ENCODE assay signal across 9 mouse cellular contexts in the genomic region with DNA sequence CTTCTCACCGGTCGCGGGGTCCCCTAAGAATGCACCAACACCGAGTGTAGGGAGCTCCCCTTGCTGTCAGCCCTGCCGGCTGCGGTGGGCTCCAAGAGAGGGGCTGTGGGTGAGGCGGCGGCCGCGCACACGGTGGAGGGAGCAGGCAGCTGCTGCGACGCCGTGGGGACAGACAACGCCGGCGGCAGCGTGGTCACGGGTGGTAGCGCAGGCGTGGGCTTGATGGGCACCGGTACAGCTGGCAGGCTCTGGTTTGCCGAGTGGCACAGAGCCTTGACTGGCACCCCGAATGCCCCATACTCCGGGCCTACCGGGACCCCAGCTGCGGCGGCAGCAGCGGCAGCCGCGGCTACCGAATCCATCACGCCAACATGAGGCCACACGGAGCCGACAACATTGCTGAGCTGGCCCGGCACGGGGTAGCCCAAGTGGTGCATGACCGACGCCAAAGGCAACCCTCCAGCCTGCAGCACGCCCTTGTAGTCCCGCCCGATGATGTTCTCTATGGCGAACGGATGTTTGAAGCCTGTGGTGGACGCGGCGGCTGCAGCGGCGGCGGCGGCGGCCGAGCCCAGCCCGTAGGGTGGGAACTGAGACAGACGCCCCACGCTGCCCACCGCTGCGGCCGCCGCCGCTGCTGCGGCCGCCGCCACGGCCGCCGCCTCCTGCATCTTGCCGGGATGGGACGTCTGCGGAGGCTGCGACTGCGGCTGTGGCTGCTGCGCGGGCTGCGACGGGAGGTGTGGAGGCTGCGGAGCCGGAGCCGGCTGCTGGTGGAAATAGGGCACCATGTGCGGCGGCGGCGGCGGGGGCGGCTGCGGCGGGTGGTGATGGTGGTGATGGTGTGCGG. TPM values are rescaled to one million over a fixed set of nuclear protein-coding genes. Genes with fewer than 3 reads are reported as not detected.
DNase-seq lines count a peak whose midpoint lies in the region; ATAC-seq lines count a peak whose summit lies in the region.
"Had no signal": no experiment of that assay in that cellular context is flagged by ENCODE, and none has a peak within 500 bp of the region (broad histone marks: within the 10 kb centered on the region; RNA-seq: fewer than 3 reads in every experiment).

No protein-coding gene starts in this region.

- no peak overlapping the region for H3K27ac ChIP-seq in forebrain, embryonic 11.5 days (ENCODE audit: low read depth, low read length)
- no peak overlapping the region for H3K27ac ChIP-seq in midbrain, embryonic 11.5 days (ENCODE audit: low read depth, low read length)

- peak; percentile 25 for DNase-seq in left cerebral cortex, postnatal 4 days
- no peak for DNase-seq in left cerebral cortex, adult 9 months (ENCODE audit: low spot score in 2 of 2)
- peak; percentile 21 for DNase-seq in adrenal gland, postnatal 10 days
- peak; percentile 77 for DNase-seq in forebrain, embryonic 11.5 days (ENCODE audit: low spot score)
- DNase-seq in induced T-regulatory cell, adult 2 months (ENCODE audit: low read depth): peak; percentile 23
- DNase-seq in midbrain, embryonic 11.5 days (ENCODE audit: low spot score, missing footprints): peak; percentile 97
- peak; percentile 46 for DNase-seq in testis, postnatal 10 days (ENCODE audit: low spot score)
- no peak for DNase-seq in left cerebral cortex, postnatal 14 days (ENCODE audit: low spot score in 2 of 2)

- peak overlapping the region; percentile 43 for H3K4me3 ChIP-seq in forebrain, embryonic 11.5 days (ENCODE audit: low read depth, low read length)
- H3K4me3 ChIP-seq in midbrain, embryonic 11.5 days (ENCODE audit: low read depth, low read length): peak overlapping the region; percentile 42

- H3K9ac ChIP-seq in forebrain, embryonic 11.5 days (ENCODE audit: low read length): peak overlapping the region; percentile 44
- H3K9ac ChIP-seq in midbrain, embryonic 11.5 days (ENCODE audit: low read length): peak overlapping the region; percentile 57

- H3K4me2 ChIP-seq in forebrain, embryonic 11.5 days (ENCODE audit: low read depth, low read length, severe bottlenecking): peak overlapping the region; percentile 75
- H3K4me2 ChIP-seq in midbrain, embryonic 11.5 days: peak overlapping the region; percentile 74

- peaks cover 91% of the 10 kb centered on the region for H3K27me3 ChIP-seq in forebrain, embryonic 11.5 days (ENCODE audit: control insufficient read depth, insufficient read depth, low read length)
- H3K27me3 ChIP-seq in midbrain, embryonic 11.5 days (ENCODE audit: control insufficient read depth, insufficient read depth, low read length): peaks cover 95% of the 10 kb centered on the region

- peak; percentile 48 for ATAC-seq in forebrain, embryonic 11.5 days (replicated peaks; ENCODE audit: low FRiP score)
- peak; percentile 60 for ATAC-seq in midbrain, embryonic 11.5 days (ENCODE audit: low FRiP score)

- H3K4me1 ChIP-seq in forebrain, embryonic 11.5 days (replicated peaks; ENCODE audit: control insufficient read depth, insufficient read depth, low read length): peaks cover 29% of the 10 kb centered on the region
- H3K4me1 ChIP-seq in midbrain, embryonic 11.5 days (ENCODE audit: control insufficient read depth, insufficient read depth, low read length): peaks cover 27% of the 10 kb centered on the region

- intact Hi-C loops in left cerebral cortex, postnatal 4 days (cut with DNase I): no loop called here
- intact Hi-C loops in left cerebral cortex, postnatal 14 days (cut with DNase I): loop anchor here (10.0 kb wide), 1 partner anchor 512 kb away; no protein-coding TSS in a partner anchor

- H3K36me3 ChIP-seq in forebrain, embryonic 11.5 days (ENCODE audit: control insufficient read depth, insufficient read depth, low read length): no peaks in the 10 kb centered on the region
- no peaks in the 10 kb centered on the region for H3K36me3 ChIP-seq in midbrain, embryonic 11.5 days (ENCODE audit: control insufficient read depth, insufficient read depth, low read length)

- WGBS in forebrain, embryonic 11.5 days: under 1% methylated on average over 79 of the region's 88 CpGs
- under 1% methylated on average over 83 of the region's 88 CpGs for WGBS in midbrain, embryonic 11.5 days

- H3K9me3 ChIP-seq in forebrain, embryonic 11.5 days (ENCODE audit: control insufficient read depth, low read length): no peaks in the 10 kb centered on the region
- no peaks in the 10 kb centered on the region for H3K9me3 ChIP-seq in midbrain, embryonic 11.5 days (ENCODE audit: control insufficient read depth, low read length)

RNA-seq across cellular contexts. Expression of gene Foxb2, which starts 1.0 kb away (rescaled TPM):
- not detected for total RNA-seq in left cerebral cortex, postnatal 4 days (2021)
- total RNA-seq in adrenal gland, postnatal 10 days (2021): not detected
- 0.84 and 0.95 TPM in 2 replicates for polyA plus RNA-seq in forebrain, embryonic 11.5 days (2014; fragmentation: Nextera tagmentation; extraction: Ambion mirVana)
- polyA plus RNA-seq in midbrain, embryonic 11.5 days (2014; fragmentation: Nextera tagmentation; extraction: Ambion mirVana): 0.20 and 0.46 TPM in 2 replicates
- total RNA-seq in left cerebral cortex, postnatal 14 days (2021): not detected
- total RNA-seq: liver, adult 2 months had no signal
- polyA plus RNA-seq: liver, adult 2 months had no signal

Comparison
In these comparisons a context has a peak if more than half of its experiments do, and no peak if none do; other contexts are left out.
1. DNase-seq: peak in left cerebral cortex, postnatal 4 days (single experiment), adrenal gland, postnatal 10 days (single experiment), forebrain, embryonic 11.5 days (single experiment), induced T-regulatory cell, adult 2 months (single experiment), midbrain, embryonic 11.5 days (single experiment) and testis, postnatal 10 days (single experiment); none in left cerebral cortex, adult 9 months (0 of 2) and left cerebral cortex, postnatal 14 days (0 of 2).